Mouse (Mus musculus): ENCODE data around the gene Vwa3a.

Vwa3a gene

GRCm38 (mm10) chr7:120748478-120748877, 9.4 kb downstream of the Vwa3a start:
- no peak for DNase-seq

GRCm38 (mm10) chr7:120751330-120751729, 12.2 kb downstream of the Vwa3a start:
- DNase-seq = no peak

DNA sequence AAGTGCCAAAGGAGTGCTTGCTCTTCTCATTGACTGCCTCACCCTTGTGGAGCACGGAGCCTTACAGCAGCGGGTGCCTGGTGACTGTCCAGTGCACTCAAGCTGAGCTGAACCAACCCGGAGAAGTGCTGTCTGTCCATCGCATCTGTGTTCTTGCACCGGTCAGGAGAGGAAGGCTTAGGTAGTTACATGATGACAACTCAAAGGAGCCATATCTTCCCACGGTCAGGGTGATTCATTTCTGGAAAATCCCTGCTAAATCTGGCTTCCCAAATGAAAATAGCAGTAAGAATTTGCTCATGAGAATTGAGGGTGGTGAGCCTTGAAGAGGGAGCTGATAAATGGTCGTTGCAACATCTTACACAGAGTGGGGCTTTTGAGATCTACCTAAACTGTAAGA, 12.8 kb downstream of the Vwa3a start:
- no peak for DNase-seq

DNA sequence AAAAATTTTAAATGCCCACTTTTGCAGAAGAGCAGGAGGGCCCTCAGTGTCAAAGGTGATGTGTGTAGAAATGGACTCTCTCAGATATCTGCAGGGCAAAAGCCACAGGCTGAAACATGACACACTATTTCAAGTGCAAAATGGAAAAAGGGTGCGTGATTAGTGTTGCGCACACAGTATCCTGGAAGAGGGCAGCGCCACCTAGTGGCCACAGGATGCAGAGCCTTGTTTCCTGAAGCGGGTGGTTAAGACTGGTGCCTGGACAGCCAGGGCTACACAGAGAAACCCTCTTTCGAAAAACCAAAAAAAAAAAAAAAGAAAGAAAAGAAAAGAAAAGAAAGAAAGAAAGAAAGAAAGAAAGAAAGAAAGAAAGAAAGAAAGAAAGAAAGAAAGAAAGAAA, 15.6 kb downstream of the Vwa3a start:
- peak; percentile 86 for DNase-seq

- no peak for DNase-seq
These were observed 28.3 kb downstream of the Vwa3a start for GRCm38 (mm10) chr7:120767369-120767768.

- DNase-seq = no peak
These were observed 32.3 kb downstream of the Vwa3a start for GRCm38 (mm10) chr7:120771389-120771788.

DNA sequence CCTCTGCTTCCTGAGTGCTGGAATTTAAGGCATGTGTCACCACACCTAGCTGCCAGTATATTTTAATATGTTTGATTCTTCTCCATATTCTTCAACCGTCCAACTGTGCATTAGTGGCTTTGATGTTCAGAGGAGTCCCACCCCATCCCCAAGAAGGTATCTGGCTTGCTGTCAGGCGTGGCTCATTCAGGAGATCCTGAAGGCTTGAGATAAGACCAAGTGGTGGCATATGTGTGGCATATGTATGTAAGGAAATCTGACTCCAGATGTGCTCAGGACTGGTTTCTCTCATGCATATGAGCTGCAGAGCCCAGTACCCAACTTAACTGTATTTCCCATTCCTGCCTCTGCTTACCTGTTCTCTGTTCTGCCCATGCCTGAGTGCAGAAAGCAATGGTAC, 38.9 kb downstream of the Vwa3a start:
- no peak for DNase-seq

- no peak for DNase-seq
These were observed 56.4 kb downstream of the Vwa3a start for GRCm38 (mm10) chr7:120795544-120795943.

DNA sequence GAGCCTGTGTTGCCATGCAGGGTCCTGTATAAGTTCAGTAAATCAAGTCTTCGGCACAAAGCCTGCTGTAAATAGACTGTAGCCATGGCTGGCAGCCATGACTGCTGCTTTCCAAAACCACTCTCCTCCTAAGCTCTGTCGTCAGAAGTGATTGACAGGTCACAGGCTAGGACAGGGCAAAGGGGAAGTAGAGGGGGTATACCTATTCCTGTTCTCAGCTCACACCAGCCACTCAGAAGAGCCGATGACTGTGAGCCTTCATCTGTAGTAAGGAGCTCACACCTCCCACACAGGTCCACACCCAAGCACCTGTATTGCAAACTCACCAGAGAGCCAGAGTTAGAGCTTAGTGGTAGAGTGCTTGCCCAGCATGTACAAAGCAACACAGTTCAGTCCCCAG, 57.3 kb downstream of the Vwa3a start:
- DNase-seq = no peak

DNA sequence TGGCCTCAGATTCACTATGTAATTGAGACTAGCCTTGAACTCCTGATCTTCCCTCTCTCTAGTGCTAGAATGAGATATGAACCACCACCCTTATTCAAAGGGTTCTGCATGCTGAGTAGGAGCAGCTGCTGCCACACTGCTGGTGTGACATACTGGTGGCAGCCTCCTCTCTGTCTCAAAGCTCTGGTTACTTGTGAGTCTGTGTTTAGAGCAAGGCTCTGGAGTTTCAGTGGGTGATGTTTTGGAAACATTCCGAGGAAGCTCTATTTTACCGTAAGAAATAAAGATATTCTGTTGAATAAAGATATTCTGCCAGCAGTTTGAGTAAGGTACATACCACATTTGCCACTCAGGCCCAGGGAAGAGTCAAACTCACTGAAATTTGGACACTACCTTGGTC, 64.2 kb downstream of the Vwa3a start:
- DNase-seq = no peak

DNA sequence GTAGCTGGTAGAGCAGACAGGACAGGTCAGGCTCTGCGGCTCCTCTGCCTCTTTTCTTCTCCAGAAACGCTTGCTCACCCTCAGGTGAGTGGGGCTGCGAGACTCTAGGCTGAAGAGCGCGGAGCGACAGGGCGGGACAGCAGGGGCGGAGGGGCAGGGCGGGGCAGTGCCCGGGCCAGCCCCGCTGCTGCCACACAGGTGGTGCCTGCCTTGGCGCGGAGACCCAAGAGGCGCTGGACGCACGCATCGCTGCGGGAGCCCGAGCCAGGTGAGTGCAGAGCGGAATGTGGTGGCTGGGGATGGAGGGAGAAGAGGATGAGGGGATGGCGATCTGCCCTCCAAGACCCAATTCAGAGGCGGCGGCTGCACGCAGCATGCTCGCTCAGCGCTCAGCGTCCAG, 70.6 kb downstream of the Vwa3a start:
- DNase-seq = peak; percentile 8

- no peak for DNase-seq
These were observed 72.8 kb downstream of the Vwa3a start, which contains the start of gene Gm5737 for GRCm38 (mm10) chr7:120811834-120812415. TSS of gene Gm5737 (plus strand) at chr7:120812365.

DNA sequence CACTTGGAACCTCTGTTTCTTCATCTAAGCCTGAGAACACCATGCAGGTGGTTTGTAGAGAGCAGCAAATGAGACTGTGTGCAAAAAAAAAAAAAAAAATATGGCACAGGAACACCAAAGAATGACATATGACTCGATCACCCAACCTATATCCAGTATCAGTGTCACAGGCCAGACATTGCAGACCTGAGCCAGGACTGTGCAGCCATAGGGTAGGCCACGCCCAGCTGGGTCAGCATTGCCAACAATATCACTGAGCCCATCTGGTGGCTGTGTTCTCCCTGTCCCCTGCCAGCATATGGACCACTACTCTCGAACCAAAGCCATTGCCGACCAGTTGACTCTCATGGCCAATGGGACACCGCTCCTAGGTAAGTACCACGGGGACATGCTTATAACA, 78.4 kb downstream of the Vwa3a start:
- no peak for DNase-seq

DNA sequence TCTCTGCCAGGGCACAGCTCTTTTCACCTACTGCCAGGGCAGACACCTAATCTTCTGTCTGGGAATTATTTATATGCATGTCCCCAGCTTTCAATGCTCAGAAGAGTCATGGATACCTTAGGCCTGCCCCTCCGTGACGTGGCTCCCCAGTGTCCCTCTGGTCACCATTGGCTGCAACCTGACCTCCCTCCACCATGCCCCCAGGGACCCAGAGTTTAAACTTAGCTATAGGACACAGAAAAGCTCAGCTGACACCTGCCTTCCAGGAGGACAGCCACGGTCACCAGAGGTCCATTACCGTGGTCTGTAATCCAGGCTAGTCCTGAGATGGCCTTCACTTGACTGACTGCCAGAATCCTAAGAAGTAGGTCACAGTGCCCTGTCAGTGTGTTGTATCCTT, 80.3 kb downstream of the Vwa3a start:
- DNase-seq = no peak

DNA sequence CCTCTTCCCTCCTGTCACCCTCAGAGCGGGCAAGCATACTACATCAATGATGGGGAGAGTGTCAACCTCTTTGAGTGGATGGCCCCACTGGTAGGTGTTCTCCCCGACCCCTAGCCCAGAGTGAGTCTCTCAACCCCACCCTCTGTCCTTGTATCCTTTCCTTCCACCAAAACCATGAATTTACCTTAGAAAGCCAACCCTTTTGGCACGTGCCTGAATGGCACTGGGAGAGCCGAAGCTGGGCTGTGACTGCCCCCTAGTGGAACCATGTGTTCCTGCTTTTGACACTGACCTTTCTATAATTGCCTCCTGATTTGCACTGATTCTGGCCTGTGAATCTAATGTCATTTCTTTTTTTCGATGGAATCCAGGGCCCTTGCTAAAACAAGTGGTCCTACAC, 84.1 kb downstream of the Vwa3a start:
- peak; percentile 71 for DNase-seq

GRCm38 (mm10) chr7:120825097-120825496, 86.0 kb downstream of the Vwa3a start:
- no peak for DNase-seq

DNA sequence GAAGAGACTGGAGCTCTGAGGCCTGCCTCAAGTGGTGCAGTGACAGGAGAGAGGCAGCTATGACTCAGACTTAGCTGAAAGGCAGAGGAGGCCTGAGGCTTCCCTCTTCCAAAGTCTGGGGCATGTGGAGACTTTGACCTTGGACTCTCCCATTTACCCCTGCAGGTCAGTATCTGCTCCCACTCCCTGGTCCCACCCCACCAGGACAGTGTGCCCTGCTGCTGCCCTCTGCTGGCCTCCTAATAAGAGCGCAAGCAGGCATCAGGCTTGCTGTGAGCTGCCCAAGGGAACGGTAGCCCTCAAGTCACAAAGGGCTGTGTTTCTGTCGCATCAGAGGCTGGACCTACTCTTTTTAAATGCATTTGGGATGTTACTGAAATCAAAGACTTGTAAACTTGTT, 87.3 kb downstream of the Vwa3a start:
- DNase-seq = peak; percentile 62

DNA sequence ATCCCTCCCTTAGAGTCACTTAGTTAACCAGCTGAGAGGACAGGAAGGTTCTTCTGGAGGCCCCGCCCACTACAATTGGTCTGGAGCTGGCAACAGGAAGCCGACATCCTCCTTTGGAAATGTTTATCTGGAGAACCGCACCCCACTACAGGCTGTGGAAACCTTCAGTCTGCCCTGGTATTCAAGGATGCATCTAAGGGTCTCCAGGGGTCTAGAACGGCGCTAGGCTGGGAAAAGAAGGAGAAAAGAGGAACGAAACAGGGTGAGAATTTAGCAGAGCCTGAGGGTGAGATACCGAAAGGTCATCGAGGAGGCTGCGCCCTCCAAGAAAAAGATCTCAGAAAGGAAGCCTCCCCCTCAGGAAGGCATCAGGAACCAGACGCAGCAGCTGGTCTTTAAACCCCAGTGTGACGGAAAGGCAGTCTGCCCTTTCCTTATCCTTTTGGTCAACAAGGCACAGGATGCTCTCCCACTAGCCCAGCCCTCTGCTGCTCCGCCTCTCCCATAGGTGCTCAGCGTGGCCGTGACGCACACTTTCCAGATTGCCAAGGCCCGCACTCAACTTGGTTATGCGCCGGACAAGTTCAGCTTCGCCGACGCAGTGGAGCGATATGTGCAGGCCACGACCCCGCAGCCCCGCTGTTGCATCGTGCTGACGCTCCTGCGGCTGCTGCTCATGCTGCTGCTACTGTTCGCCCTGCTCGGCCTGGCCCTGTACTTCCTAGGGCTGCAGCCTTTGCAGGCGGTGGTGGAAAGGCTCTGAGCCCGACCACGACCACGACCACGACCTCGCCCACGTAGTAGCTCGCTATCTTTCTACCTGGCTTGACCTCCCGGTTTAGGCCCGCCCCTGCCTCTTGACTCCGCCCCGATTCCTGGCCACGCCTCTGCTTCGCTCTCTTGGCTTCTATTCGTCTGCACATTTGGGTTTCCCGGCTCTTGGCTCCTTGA, 91.6 kb downstream of the Vwa3a start:
- peak; percentile 70 for DNase-seq

DNA sequence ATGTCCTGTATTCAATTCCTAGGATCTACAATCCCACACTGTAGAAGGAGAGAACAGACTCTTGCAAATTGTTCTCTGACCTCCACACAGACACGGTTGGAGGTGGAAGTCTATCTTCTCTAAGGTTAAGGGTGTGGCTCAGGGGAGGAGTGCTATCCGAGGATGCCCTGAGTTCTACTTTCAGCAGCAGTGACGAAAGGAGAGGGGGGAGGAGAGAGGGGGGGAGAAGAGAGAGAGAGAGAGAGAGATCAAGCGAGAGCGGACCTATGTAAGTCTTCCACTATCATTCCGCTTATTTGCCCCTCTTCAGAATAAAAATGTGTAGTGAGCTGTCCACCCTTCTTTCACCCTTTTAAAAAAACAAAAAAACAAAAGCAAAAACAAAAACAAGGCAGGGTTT, 95.3 kb downstream of the Vwa3a start:
- no peak for DNase-seq

DNA sequence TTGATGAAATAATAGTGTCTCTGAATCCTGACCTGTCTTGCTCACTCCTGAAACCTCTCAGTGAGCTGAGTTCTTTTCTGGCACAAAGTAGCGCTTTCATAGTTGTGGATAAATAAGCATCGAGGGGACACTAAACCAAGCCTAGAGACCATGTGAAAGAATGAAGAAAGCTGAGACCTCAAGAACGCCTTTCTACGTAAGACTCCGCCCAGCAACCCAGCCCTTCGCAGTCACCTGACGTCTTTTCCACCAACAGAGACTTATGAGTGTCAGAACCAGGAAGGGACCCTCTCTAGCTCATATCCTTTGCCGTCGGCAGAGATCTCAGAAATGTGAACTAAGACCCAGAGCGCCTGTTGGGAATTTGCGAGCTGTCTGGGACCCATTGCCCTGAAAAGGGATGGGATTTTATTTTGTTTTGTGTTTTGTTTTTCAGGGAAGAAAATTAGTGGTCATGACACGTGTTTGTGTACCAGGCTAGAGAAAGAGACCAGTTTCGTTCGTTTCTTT, 95.8 kb downstream of the Vwa3a start:
- peak; percentile 87 for DNase-seq

DNA sequence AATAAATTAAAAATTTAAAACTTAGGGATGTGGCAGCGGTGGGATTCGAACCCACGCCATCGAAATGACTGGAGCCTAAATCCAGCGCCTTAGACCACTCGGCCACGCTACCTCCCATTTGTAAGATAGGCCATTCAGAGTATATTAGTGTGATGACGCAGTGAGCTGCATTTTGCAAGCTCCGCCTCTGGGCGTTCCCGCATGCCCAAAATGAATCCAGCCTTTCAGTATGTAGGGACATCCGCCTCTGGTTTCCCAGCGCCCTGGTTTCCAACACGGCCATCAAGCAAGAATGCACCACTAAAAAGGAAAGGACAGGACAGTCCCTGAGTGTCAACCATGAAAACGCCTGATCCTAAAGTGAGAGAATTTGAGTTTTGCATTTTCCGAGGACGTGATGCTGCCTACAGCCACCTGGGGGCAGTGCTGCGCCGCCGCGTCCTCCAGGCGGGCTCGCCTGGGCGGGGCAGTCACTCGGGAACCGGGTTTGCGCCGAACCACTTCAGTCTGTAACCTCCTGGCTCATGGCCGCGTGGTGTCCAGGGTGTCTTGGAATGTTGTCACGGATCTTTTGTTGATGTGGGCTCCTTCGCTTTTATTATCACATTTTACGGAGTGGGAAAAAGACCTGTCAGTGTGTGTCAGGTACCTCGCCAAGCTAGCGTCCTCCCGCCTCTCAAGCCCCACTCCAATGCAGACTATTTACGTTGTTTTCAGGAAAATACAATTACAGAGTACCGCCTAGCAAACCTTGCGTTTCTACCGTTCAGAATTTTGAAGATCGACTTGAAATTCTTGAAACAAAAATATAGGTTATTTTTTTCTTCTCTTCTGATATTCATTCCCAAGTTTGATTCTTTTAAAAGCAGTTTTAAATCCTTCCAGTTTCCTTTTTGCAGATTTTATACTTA, 96.6 kb downstream of the Vwa3a start:
- peak; percentile 97 for DNase-seq

GRCm38 (mm10) chr7:120836361-120836760, 97.2 kb downstream of the Vwa3a start:
- DNase-seq = peak; percentile 80

Measured in retina, postnatal 1 day (tissue).